Mouse (Mus musculus) hindbrain, embryonic 15.5 days (tissue): ENCODE data around the gene Slc35b2. TPM values are rescaled to one million over a fixed set of nuclear protein-coding genes. Genes with fewer than 3 reads are reported as not detected.

Experiments
- ATAC-seq: fragments of 200-750 bp; cut with Nextera tagmentation; 2 replicates; pipeline ENCODE4 v1.8.0; 2017; ENCODE audit warnings: low read depth, moderate number of reproducible peaks, moderate TSS enrichment; ENCODE audit not compliant: low FRiP score
- H3K27ac ChIP-seq: fragments of 300-500 bp; sonication (generic); replicated peaks from 2 replicates; pipeline ENCODE4 v1.5.1; 2015; ENCODE audit warnings: mild to moderate bottlenecking, inconsistent platforms
- H3K27me3 ChIP-seq: fragments of 300-500 bp; sonication (generic); 2 replicates; pipeline ENCODE4 v1.6.1; 2015; ENCODE audit warnings: control low read depth, inconsistent platforms
- H3K36me3 ChIP-seq: fragments of 300-500 bp; sonication (generic); 2 replicates; pipeline ENCODE4 v1.6.1; 2015; ENCODE audit warnings: control low read depth, inconsistent platforms
- H3K4me1 ChIP-seq: fragments of 300-500 bp; sonication (generic); replicated peaks from 2 replicates; pipeline ENCODE4 v1.6.1; 2015; ENCODE audit warnings: control low read depth, inconsistent platforms
- H3K4me2 ChIP-seq: fragments of 300-500 bp; sonication (generic); 2 replicates; pipeline ENCODE4 v1.6.1; 2015; ENCODE audit warnings: moderate library complexity, mild to moderate bottlenecking, inconsistent platforms
- H3K4me3 ChIP-seq: fragments of 300-500 bp; sonication (generic); 2 replicates; pipeline ENCODE4 v1.5.1; 2015; ENCODE audit warnings: mild to moderate bottlenecking, inconsistent platforms
- H3K9ac ChIP-seq: fragments of 300-500 bp; sonication (generic); 2 replicates; pipeline ENCODE4 v1.6.1; 2015; ENCODE audit warnings: inconsistent platforms
- H3K9me3 ChIP-seq: fragments of 300-500 bp; sonication (generic); 2 replicates; pipeline ENCODE4 v1.6.1; 2016; ENCODE audit warnings: control low read depth, inconsistent platforms
- WGBS: fragments of 180-500 bp; shearing (Covaris S2); methylation state at CpG from one replicate; pipeline ENCODE4 v1.1.7; 2015; 5-methylcytosine and 5-hydroxymethylcytosine counted together
- polyA plus RNA-seq: library from polyadenylated mRNA; unstranded; fragments of >200 nt; fragmentation: Nextera tagmentation; extraction: Ambion mirVana; gene quantifications from 2 replicates; pipeline ENCODE4 v1.2.1, GENCODE M21; 2015

Gene Slc35b2
- polyA plus RNA-seq, 1 experiment from 2014 or later: 90.4 TPM

- Histone ChIP-seq H3K4me2 (peak overlapping the region; percentile 30), H3K27ac (no peak overlapping the region), H3K4me1 (peaks cover 51% of the 10 kb centered on the region), H3K36me3 (no peaks in the 10 kb centered on the region), H3K9me3 (no peaks in the 10 kb centered on the region), H3K27me3 (no peaks in the 10 kb centered on the region), H3K9ac (no peak overlapping the region), H3K4me3 (no peak overlapping the region)
- ATAC-seq: no peak
- 46% methylated on average over 8 of the region's 8 CpGs for WGBS
Observed at GRCm38 (mm10) chr17:45592606-45593431, 29.1 kb downstream of the Slc35b2 start.

- Histone ChIP-seq H3K27me3 (no peaks in the 10 kb centered on the region), H3K4me3 (no peak overlapping the region), H3K9me3 (no peaks in the 10 kb centered on the region), H3K4me1 (peaks cover 51% of the 10 kb centered on the region), H3K9ac (no peak overlapping the region), H3K4me2 (peak overlapping the region; percentile 97; the same call in 1 of the 2 replicates), H3K36me3 (no peaks in the 10 kb centered on the region), H3K27ac (no peak overlapping the region; the same call in 1 of the 2 replicates)
- 32% methylated on average over 8 of the region's 8 CpGs for WGBS
- ATAC-seq: no peak
Observed at GRCm38 (mm10) chr17:45593479-45593878, 29.8 kb downstream of the Slc35b2 start.

DNA sequence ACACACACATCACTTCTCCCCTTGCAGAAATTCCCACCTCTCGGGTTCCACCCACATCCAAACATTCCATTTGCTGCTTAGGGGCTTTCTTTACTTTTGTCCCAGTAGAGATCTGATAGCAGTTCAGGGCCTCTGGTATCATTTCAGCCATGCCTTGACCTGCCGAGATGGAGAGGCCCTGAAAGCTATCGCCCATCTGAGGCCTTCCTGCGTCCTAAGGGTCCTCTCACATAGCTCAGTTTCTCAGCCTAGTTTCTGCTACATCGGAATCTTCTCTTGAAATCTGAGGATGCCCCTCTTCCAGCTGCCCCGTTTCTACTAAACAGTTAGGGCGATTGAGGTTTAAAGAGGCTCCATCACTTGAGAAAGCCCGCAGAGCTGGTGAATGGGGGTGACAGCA, 30.5 kb downstream of the Slc35b2 start:
- Histone ChIP-seq H3K4me2 (peak overlapping the region; percentile 97), H3K4me3 (peak overlapping the region; percentile 55), H3K9ac (no peak overlapping the region), H3K27ac (no peak overlapping the region), H3K36me3 (no peaks in the 10 kb centered on the region), H3K4me1 (peaks cover 53% of the 10 kb centered on the region), H3K9me3 (no peaks in the 10 kb centered on the region), H3K27me3 (no peaks in the 10 kb centered on the region)
- ATAC-seq: no peak
- WGBS: 46% methylated on average over 8 of the region's 8 CpGs

DNA sequence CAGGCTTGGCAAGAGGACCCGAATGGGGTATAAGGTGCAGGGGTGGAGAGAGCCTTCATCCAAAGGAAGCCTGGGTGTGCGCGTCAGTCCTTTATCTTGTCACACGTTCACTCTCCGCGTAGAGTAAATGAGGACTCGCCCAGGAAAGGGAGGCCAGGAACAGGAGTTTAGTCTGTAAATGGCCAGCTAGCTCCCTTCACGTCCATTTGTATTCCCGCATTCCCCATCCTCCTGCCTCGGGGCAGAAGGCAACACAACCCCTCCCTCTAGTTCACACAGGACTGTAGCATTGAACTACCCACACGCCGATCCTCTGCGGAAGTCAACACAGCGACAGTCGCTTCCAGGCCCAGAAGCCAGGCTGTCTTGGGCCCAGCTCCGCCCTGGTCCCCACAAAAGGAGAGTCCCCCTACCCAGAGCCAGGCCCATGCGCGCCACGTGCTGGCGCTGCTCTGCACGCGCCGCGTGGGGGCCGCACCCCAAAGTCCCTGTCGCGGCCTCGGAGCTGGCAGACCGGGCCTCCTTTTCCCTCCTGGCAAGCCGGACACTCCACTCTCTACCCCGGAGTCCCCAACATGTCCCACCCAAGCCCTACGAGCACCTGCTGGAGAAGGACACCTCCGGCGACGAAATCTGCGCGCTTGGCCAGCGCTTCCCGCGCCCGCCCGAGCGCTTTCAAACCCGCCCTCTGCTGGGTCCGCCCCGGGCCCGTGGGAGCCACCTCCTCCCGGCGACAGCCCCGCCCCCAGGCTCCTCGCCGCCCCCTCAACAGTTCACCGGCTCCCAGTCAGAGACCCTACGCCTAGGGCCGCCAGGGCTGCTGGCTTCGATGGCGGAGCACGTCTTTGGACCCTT, 31.4 kb downstream of the Slc35b2 start:
- peak; percentile 66 for ATAC-seq
- WGBS: 2% methylated on average over 56 of the region's 58 CpGs
- Histone ChIP-seq H3K4me2 (peak overlapping the region; percentile 97), H3K9ac (peak overlapping the region; percentile 57), H3K4me1 (peaks cover 62% of the 10 kb centered on the region), H3K27ac (peak overlapping the region; percentile 65), H3K36me3 (no peaks in the 10 kb centered on the region), H3K9me3 (no peaks in the 10 kb centered on the region), H3K4me3 (peak overlapping the region; percentile 55), H3K27me3 (peaks cover 2% of the 10 kb centered on the region; the same call in 1 of the 2 replicates)

DNA sequence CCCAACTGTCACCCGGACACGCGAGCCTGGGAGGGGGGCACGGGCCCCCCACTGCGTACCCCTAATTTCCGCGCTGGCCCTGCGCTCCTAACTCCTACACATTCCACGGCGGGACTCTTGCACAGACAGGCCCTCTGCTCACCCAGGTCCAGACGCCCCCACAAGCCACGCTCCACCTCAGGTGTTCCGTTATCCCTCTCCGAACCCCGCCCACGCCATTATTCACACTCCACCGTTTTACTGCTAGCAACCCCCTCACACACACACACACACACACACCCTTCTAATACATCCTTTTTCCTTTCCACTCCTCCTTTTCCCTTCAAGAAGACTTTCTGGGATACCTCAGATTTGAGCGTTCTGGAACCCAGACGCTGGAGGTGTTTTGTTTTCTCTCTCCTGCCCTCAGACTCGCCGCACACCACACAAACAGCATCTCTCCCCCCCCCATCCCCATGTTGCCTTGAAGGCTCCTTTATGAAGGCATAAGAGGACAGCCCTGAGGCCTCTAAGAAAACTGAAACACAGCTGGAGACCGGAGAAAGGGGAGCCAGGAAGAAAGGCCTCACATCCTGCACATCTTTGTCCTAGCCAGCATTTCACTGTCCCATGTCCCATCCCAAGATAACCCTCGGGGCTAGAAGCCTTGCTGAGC, 32.2 kb downstream of the Slc35b2 start:
- peak overlapping the region; percentile 57 for H3K9ac ChIP-seq
- peak; percentile 20 for ATAC-seq
- H3K4me1 ChIP-seq: peaks cover 63% of the 10 kb centered on the region
- peak overlapping the region; percentile 97 for H3K4me2 ChIP-seq
- no peaks in the 10 kb centered on the region for H3K9me3 ChIP-seq
- WGBS: 4% methylated on average over 23 of the region's 23 CpGs
- peak overlapping the region; percentile 65 for H3K27ac ChIP-seq
- H3K36me3 ChIP-seq: no peaks in the 10 kb centered on the region
- H3K4me3 ChIP-seq: peak overlapping the region; percentile 55
- peaks cover 9% of the 10 kb centered on the region for H3K27me3 ChIP-seq

GRCm38 (mm10) chr17:45596631-45597396, 33.1 kb downstream of the Slc35b2 start:
- Histone ChIP-seq H3K9ac (no peak overlapping the region), H3K4me2 (no peak overlapping the region), H3K4me3 (no peak overlapping the region), H3K27me3 (peaks cover 16% of the 10 kb centered on the region), H3K36me3 (no peaks in the 10 kb centered on the region), H3K4me1 (peaks cover 66% of the 10 kb centered on the region), H3K27ac (peak overlapping the region; percentile 65), H3K9me3 (no peaks in the 10 kb centered on the region)
- WGBS: 23% methylated on average over 11 of the region's 11 CpGs
- peak; percentile 55 for ATAC-seq

GRCm38 (mm10) chr17:45597787-45598186, 34.1 kb downstream of the Slc35b2 start:
- no peak overlapping the region for H3K4me2 ChIP-seq
- 0 out of 2 replicates have a peak overlapping the region, but pooled peaks have one; percentile 1 for H3K27ac ChIP-seq
- ATAC-seq: no peak
- peaks cover 16% of the 10 kb centered on the region for H3K27me3 ChIP-seq
- peaks cover 57% of the 10 kb centered on the region for H3K4me1 ChIP-seq
- H3K36me3 ChIP-seq: no peaks in the 10 kb centered on the region
- 47% methylated on average over 3 of the region's 3 CpGs for WGBS
- no peaks in the 10 kb centered on the region for H3K9me3 ChIP-seq
- H3K9ac ChIP-seq: no peak overlapping the region
- no peak overlapping the region for H3K4me3 ChIP-seq

- H3K9me3 ChIP-seq: no peaks in the 10 kb centered on the region
- no peak for ATAC-seq
Observed at GRCm38 (mm10) chr17:45598376-45598775, 34.7 kb downstream of the Slc35b2 start.

DNA sequence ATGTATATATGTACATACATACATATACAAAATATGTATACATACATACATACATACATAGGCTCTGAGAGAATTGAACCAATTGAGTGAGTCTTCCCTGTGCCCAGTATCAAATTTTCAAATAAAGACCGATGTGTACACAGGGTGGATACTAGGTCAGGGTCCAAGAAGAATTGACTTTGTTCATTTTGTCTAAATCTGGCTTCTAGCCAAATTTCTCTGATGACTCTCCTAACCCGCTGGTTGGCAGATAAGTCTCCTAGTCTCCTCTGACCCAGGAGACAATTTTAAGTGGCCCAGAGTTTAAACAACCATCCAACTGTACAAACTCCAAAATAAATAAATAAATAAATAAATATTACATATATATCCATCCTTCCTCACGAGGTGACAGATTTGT, 35.2 kb downstream of the Slc35b2 start:
- H3K27me3 ChIP-seq: peaks cover 16% of the 10 kb centered on the region
- no peak for ATAC-seq
- 33% methylated on average over 3 of the region's 3 CpGs for WGBS
- no peaks in the 10 kb centered on the region for H3K9me3 ChIP-seq
- H3K36me3 ChIP-seq: no peaks in the 10 kb centered on the region
- H3K4me1 ChIP-seq: peaks cover 49% of the 10 kb centered on the region
- H3K4me3 ChIP-seq: no peak overlapping the region
- H3K9ac ChIP-seq: no peak overlapping the region
- H3K27ac ChIP-seq: no peak overlapping the region
- peak overlapping the region; percentile 60 for H3K4me2 ChIP-seq

More at GRCm38 (mm10) chr17:45598376-45598775, 34.7 kb downstream of the Slc35b2 start:
- Histone ChIP-seq H3K27ac (no peak overlapping the region), H3K4me2 (no peak overlapping the region), H3K27me3 (peaks cover 16% of the 10 kb centered on the region), H3K9ac (no peak overlapping the region), H3K4me1 (peaks cover 54% of the 10 kb centered on the region), H3K4me3 (no peak overlapping the region), H3K36me3 (no peaks in the 10 kb centered on the region)
- WGBS: 88% methylated on average over 2 of the region's 2 CpGs

DNA sequence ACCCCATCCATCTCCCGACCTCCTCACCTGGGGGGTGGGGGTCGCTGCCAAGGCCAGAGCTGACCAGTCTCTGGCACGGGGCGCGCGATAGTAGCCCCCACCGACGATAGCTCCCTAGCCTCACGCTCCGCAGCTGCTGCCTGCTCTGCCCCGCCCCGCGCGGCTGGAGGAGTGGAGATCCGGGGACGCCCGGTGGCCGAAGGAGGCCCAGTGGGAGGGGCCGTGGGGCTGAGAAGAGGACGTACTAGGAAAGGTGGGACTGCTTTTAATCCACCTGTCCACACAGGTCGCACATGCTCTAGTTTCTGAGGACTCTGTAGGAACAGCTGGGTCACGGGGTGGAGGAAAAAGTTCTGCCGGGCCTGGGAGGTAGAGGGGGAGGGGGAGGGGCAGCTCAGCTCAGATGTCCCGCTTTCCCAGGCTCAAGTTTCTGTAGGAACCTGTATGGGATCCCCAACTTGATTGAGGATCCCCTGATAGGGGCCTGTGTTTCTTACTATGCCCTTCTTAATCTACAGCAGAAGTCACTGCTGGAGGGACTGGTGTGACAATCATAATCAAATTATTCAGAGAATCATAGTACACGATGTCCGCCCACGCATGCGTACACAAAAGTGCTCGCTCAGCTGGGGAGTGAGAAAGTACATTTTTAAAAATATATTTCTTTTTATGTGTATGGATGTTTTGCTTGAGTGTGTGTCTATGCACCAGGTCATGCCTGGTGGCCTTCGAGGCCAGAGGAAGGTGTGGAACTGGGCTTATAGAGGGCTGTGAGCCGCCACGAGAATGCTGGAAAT, 36.0 kb downstream of the Slc35b2 start, which contains the start of gene Slc29a1:
Gene Slc29a1 (minus strand): TSS at position 161 of the 797 bp plus-strand sequence.
- Histone ChIP-seq H3K9me3 (no peaks in the 10 kb centered on the region), H3K9ac (peak within 1 kb of the TSS; percentile 37), H3K4me3 (peak within 1 kb of the TSS; percentile 24), H3K27ac (no peak within 1 kb of the TSS), H3K36me3 (no peaks in the 10 kb centered on the region), H3K4me2 (peak within 1 kb of the TSS; percentile 60), H3K27me3 (peaks cover 16% of the 10 kb centered on the region), H3K4me1 (peaks cover 42% of the 10 kb centered on the region)
- ATAC-seq: no peak
- WGBS: 17% methylated on average over 32 of the region's 32 CpGs
